Mouse (Mus musculus) common myeloid progenitor, adult 5-6 weeks (primary cell): Measurements from ENCODE around the gene 1700024G13Rik. TPM values are rescaled to one million over a fixed set of nuclear protein-coding genes. Genes with fewer than 3 reads are reported as not detected.
"Not testable (repeated sequence)": the region's sequence is repeated elsewhere in the genome, so short reads cannot be mapped to it uniquely, and the experiment has no call there.

Experiments used
- ATAC-seq: replicated peaks from 2 replicates; pipeline ENCODE4 v1.8.0; 2016; ENCODE audit warnings: low read depth, mild to moderate bottlenecking, moderate TSS enrichment, inconsistent platforms; ENCODE audit not compliant: poor library complexity, severe bottlenecking
- total RNA-seq: library from RNA; stranded (forward); fragments of 200-1000, 187-1606 nt; gene quantifications from 2 replicates; pipeline ENCODE4 v1.2.3, GENCODE M21; 2017

Gene 1700024G13Rik
- total RNA-seq: not detected in 2 replicates

DNA sequence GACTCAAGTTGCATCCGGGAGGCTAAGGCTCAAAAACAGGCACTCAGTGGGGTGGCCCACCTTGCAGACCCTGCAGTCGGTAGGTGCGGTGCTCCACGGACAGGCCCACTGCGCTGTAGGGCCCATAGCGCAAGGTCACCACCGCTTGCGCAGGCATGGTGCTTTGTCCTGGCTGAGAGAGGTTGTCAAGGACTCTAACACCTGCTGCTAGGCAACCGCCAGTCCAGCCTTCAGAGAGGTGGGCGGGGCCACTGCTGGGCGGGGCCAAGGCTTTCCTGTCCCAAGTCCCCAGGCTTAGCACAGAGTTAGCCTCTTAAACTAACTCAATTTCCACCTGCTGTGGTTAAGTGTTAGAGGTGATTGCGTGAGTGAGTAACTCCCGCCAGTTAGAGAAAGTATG, at the start of gene 1700024G13Rik:
Gene 1700024G13Rik, minus strand, starts transcription at position 196 of the 400 bp plus-strand sequence.
- ATAC-seq: peak; percentile 58

DNA sequence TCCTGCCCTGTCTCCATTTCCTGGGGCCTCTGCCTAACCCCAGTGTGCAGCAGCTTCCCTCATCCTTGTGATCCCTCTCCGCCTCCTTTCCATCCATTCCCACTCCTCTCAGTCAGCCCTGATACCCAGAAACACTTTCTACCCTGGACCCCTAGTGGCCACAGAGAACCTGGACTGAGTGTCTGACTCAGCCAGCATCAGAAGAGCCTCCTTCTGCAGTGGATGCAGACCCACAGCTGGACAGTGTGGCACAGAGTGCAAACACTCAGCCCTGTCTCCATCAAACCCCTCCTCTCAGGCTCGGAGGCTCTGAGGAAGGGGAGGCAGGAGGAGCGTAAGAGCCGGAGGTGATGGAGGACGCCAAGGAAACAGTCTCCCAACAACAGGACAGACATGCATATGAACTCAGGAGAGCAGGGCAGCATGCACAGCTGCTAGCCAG, 49.2 kb upstream of the 1700024G13Rik start:
- ATAC-seq: no peak

DNA sequence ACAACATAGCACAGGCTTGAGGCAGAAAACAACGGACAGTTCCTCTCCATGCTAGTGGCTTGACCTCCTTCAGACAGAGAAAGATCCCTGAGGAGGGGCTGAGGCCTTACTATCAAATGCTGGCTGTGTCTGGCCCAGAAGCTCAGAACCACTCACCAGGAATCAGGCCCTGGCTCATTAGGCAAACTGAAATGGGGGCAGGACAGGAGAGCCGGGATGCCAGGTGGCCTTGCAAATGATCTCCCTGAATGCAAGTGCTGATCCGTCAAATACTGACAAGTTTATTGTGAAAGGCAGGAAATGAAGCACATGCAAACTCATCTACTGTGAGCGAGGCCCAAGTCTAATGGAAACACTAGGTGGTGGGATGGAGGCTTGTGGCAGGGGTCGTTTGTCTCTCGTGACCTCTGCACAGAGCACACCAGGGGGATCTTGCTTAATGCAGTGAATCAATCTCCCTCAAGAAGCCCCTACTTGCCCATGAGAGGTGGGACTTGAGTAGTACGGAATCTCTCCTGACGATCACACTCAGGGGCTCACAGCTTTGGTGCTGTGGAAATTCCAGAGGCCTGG, 40.9 kb upstream of the 1700024G13Rik start:
- ATAC-seq: no peak

DNA sequence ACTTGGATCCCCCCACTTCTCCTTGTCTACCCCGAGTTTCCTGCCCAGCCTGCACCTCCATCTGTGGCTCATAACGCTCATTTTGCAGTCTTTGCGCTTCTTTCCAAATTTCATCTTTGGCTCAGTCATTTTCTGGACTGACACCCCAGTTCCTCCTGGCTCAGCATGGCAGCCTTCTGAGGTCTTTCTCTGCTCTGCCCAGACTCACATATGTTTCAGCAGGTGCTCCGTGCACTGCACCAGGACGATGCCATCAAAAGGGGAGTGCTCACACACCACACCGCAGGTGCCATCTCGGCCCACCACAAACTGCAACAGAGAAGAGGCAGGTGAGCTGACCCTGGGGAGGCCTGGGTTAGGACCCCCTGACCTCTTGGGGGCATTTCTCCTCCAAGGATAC, 35.8 kb upstream of the 1700024G13Rik start:
- no peak for ATAC-seq

DNA sequence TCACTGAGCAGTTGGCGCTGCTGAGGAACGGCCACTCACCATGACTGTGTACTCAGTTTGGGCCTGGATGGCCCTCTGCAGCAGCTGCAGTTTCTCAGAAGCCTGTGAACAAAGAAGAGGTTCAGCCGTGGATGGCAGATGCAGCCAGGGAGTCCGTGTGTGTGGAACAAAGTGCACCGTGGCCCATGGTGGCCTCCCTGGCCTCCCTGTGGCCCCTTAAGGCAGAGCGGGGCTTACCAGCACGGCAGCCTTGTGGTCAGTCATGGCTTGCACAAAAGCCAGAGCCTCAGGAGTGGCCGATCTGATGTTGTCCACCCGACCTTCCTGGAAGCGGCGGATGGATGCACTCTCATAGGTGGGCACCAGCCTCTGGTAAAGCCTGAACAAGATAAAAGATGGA, 30.6 kb upstream of the 1700024G13Rik start:
- ATAC-seq: no peak

DNA sequence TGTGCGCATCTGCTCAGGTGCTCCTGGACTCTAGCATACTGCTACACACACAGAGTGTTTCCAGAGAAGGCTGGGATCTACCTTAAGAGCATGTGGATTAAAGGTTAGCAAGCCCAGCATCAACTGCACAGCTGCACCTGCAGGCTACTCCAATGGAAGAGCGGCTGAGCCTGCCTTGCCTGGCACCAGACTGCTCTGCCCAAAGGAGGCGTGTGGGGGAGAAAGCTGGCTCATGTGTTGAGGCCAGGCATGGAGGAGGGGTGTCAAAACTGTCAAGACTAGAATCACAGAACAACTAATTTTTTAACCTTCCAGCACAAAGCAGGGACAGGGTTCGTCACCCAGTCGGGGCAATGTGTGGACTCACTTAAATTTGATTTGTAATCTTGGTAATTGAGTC, 23.9 kb upstream of the 1700024G13Rik start:
- ATAC-seq: no peak

DNA sequence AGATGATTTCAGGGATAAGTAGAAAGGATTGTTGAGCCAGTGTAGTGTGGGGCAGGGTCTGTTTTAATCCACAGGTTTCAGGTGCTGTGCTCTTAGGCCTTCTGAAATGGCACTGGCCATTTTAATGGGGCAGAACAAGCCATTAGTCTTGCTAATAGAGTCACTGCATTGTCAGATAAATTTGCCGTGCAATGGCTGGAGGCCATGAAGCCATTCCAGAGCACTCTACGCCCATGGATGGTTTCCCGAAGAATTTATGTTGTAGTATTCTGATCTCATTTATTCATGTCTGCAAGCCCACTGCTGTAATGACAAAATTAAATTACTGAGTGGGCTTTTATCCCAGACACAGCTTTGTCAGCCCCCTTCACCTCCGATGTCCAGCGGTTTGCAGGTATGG, 21.9 kb upstream of the 1700024G13Rik start:
- ATAC-seq: no peak

DNA sequence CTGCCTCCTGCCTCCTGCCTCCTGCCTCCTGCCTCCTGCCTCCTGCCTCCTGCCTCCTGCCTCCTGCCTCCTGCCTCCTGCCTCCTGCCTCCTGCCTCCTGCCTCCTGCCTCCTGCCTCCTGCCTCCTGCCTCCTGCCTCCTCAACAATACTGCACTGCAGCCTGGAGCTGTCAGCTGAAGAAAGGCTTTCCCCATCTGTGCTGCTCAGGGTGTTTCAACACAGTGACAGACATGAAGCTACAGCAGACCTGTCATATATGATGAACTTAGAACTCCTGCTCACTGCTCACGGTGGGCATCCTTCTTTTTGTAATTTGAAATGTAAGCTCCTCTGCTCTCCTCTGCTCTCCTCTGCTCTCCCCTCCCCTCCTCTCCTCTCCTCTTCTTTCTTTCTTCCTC, 17.2 kb upstream of the 1700024G13Rik start:
- not testable (repeated sequence) for ATAC-seq

DNA sequence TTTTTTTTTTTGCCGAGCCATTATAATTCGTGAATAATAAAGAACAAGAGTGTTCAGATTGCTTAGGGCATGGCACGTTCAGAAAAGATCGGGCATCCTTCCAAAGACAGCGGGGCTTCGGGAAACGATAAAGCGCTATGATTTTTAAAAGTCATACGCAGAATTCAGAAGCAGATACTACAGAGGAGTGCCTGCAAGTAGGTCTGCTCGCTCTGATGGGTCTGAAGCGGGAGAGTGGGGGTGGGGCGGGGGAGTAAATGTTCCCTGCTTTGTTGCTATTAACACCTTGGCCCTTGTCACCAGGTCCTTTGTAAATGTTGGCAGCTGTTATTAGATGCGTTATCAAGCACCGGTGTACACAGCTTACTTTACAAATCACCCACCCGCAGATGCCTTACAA, 6.6 kb downstream of the 1700024G13Rik start:
- ATAC-seq: no peak

DNA sequence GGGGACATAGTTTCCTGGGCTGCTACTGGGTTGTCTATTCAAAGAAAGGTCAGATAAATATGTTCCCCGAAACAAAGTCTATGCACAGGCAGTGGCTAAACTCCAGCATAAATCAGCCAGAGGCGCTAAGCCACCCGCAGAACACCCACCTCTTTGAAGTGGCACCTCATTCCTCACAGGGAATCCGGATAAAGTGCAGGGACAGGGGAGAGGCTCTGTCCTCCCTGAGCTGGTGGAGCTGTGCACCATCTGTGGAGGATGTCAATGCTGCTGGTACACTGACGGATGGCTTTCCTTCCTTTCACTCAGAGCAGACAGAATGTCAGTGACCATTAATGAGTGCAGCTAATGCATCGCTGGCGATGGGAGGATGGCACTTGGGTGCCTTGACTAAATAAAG, 7.1 kb downstream of the 1700024G13Rik start:
- no peak for ATAC-seq

DNA sequence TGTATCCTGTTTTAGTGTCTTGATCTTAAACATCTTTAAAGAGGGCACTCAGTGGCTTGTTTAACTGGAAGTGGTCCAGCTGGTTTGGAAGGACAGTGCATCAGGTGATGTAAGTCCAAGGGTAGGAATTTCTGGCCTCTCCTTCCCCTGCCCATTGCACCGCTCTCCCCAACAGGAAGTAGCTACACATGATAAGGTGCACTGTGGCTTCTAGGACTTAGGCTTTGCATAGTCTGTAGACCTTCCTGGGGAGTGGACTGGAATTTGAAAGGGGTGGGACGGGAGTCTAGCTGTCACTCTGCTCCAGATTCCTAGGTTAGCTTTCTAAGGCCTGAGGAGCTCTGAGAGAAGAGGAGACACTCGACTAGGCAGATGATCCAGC, 8.1 kb downstream of the 1700024G13Rik start:
- ATAC-seq: no peak

DNA sequence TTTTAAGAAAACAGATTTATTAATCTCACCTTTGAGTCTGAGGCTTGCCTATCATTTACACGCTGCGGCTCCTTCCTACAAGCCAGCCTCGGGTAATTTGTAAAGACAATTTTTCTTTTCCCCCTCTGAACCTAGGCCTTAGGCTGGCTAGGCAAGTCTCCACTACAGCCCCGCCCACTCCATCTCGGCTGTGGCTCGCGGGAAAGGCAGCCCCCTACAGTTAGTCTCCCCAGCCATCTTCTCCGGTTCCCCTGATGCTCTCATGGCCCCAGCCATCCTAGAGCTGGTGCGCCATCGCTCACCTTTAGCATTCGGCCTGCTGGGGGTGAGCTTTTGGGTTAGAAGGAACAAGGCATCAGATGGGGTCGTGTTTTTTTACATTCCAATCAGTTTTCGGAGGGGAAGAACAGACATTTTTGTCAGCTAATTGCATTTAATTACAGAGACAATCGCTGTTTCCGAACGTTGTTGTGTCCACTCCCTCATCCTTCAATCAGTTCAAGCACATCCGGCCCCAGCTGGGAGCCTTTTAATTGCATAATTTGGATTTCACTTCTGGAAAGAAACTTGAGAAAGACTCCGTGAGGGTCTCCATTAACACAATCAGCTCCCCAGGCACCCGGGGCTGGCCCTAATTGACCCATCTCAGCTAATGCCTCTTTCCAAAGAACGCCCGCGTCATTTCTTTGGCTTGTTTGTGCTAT, 8.6 kb downstream of the 1700024G13Rik start:
- no peak for ATAC-seq

DNA sequence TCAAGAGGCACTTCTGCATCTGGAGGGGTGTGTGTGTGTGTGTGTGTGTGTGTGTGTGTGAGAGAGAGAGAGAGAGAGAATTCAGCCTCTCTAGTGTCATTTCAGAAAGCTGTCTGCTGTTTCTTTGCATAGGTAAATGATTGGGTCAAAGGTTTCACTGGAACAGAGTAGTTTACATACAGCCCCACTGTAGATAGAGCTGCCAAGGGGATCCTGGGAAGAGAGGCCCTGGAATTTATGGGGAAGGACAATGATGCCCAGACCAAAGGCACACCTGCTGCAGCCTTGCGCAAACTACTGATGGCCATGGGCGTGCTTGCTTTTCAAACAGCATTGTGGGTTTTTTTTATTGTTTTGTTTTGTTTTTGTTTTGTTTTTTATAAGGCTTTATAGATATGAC, 15.7 kb downstream of the 1700024G13Rik start:
- no peak for ATAC-seq

DNA sequence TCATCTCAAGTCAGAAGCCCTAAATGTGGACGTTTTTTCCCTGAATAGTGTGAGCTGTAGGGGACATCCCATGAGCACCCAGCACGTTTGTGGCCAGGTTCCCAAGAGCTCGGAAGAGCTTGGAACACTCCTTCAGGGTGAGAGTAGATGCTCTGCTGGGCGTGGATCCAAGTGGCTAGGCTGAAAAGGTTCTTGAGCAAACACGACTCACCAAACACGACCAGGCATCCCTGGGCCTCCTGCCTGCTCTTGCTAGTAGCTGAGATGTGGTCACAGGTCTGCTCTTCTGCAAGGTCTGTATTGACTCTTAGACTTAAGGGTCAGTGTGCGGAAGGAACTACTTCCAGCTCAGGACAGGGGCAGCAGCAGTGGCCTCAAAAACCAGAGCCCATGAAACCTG, 18.4 kb downstream of the 1700024G13Rik start:
- ATAC-seq: no peak

DNA sequence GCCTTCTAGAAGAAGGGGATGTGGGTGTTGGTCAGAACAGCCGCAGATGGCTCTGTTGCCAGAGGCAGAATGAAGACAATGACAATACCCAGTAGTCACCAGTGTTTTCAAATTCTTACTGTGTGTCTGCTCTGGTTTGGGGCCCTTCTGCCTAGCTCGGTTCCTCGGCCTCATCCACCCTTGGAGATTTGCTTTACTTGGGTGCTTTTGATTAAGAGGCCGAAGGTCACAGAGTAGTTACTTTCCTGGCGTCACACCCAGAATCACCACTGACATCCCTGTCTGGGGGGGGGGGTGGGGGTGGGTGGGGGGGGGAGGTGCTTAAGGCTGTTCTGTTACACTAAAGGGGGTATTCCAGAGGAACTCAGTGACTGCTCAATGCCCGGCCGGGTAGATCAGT, 23.8 kb downstream of the 1700024G13Rik start:
- no peak for ATAC-seq

DNA sequence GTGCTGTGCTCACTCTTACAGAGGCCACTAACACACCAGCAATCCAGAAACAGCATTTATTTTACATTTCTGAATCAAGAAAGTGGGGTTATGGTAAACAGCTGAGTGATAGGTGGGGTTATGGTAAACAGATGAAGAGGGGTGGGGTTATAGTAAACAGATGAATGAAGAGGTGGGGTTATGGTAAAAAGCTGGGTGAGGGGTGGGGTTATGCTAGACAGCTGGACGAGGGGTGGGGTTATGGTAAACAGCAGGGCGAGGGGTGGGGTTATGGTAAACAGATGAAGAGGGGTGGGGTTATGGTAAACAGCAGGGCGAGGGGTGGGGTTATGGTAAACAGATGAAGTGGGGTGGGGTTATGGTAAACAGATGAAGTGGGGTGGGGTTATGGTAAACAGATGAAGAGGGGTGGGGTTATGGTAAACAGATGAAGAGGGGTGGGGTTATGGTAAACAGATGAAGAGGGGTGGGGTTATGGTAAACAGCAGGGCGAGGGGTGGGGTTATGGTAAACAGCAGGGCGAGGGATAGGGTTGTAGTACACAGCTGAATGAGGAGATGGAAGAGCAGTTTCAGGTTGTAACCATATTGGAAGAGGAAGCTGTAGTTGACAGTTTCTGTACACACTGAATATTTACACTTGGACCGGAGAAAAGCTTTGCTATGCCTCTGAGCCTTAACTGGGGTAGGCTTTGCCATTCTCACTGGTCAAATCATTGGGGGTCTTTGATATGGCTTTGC, 36.8 kb downstream of the 1700024G13Rik start:
- ATAC-seq: not testable (repeated sequence)

DNA sequence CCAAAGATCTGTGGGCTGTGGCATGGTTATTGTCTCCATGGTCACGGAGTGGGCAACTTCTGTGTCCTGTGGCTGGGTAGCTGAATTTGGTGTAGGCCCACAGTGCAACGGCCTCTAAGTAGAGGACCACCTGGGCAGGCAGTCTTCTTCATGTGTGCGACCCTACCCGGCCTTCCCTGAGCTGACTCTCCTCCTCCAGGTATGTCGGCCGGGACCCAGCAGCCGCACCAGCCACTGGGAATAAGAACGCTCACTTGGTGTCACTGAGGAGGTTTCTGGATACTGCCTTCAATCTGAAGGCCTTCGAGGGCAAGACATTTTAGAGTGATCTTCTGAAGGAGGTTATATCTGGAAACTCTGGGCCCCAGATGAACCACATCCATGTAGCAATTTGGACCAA, 40.9 kb downstream of the 1700024G13Rik start:
- no peak for ATAC-seq

DNA sequence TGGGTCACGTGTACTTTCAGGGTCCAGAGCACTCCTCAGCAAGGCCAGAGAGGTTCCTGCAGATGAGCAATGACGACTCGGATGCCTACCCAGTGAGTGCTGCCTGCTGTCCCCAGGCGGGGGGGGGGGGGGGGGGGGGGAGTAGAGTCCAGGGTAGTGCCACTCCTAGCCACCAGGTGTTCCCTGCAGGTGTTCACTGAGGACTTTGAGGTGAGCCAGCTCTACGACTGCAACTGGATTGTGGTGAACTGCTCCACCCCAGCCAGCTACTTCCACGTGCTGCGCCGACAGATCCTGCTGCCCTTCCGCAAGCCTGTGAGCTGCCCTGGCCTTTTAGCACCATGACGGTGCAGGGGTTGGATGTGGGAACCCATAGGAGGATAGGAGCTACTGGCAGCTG, 43.5 kb downstream of the 1700024G13Rik start:
- no peak for ATAC-seq

DNA sequence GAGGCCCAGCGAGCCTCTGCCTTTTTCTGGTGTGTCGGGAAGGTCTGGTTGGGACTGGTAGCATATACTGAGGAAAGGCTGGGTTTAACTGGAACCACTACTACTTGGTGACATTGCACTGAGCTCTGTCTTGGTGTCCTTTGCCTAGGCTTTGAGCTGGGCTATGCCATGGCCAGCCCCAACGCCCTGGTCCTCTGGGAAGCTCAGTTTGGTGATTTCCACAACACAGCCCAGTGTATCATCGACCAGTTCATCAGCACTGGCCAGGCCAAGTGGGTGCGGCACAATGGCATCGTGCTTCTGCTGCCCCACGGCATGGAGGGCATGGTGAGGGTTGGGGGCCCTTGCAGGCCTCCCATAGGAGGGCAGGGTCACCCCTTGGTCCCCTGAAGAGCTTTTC, 44.0 kb downstream of the 1700024G13Rik start:
- no peak for ATAC-seq

DNA sequence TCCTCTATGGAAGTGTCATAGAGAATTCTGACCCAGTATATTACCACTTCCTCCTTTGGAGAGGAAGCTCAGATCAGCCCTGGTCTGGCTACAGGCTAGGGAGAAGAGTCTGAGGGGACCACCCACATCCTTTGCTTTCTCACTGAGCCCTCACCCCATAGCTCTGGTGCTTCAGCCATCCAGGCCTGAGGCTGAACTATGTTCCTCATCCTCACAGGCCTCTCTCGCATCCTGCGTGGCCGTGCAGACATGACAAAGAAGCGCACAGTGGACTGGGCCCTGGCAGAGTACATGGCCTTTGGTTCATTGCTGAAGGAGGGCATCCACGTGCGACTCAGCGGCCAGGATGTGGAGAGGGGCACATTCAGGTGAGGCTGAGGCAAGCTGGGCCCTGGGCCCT, 46.4 kb downstream of the 1700024G13Rik start:
- no peak for ATAC-seq

DNA sequence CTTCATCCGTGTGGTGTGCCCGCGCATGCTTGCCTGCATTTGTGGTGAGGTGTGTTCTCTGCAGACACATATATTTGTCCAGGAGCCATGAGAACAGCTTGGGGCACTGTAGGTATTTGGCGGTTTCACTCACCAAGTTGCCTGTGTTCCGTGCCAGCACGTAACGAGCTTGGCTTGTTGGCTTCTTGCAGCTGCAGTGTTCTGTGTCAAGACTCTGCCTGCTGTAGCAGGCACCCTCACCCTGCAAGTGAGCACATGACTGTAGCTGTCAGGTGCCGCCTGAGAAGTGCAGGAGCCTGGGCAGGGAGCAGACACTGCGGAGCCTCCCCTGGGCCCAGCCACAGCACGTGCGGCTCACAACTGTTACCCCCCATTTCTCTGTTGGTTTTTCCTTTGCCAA, 51.6 kb downstream of the 1700024G13Rik start:
- ATAC-seq: no peak
